Mouse (Mus musculus): ENCODE measurements at regions not wholly inside any gene's neighbourhood (a gene's known extent, or its start where the extent isn't known, plus 50 kb on each side); places are given as distances from the start of the nearest gene placed in this dataset.

GRCm38 (mm10) chr1:40993327-40993726 is 187.9 kb downstream of the Tmem182 start:
- H3K27ac ChIP-seq: no peak overlapping the region
- no peak for DNase-seq
- intact Hi-C loops (cut with DNase I): no loop called here
- TF ChIP-seq CTCF (IDR thresholded peaks at IDR 0.05) (no peak), POLR2A (IDR thresholded peaks at IDR 0.05; ENCODE audit: insufficient read depth, low read depth, low read length) (no peak), EP300 (IDR thresholded peaks at IDR 0.05; ENCODE audit: insufficient read depth, low read depth, low read length) (no peak)
- H3K4me3 ChIP-seq: no peak overlapping the region
- H3K79me2 ChIP-seq (replicated peaks; ENCODE audit: control insufficient read depth, insufficient read depth, low read length): no peaks in the 10 kb centered on the region
- 71% methylated on average over 4 of the region's 4 CpGs for WGBS
- H3K27me3 ChIP-seq (ENCODE audit: control insufficient read depth, insufficient read depth, low read length): no peaks in the 10 kb centered on the region
- no peak overlapping the region for H3K9ac ChIP-seq (ENCODE audit: low read depth, low read length)
- no peaks in the 10 kb centered on the region for H3K4me1 ChIP-seq (ENCODE audit: control insufficient read depth, insufficient read depth, low read length)
- no peaks in the 10 kb centered on the region for H3K36me3 ChIP-seq (ENCODE audit: control insufficient read depth, insufficient read depth, low read length)

GRCm38 (mm10) chr1:41001154-41001949 is 196.0 kb downstream of the Tmem182 start:
- intact Hi-C loops (cut with DNase I): no loop called here
- 58% methylated on average over 13 of the region's 13 CpGs for WGBS
- H3K9ac ChIP-seq (ENCODE audit: low read depth, low read length): no peak overlapping the region
- H3K79me2 ChIP-seq (replicated peaks; ENCODE audit: control insufficient read depth, insufficient read depth, low read length): no peaks in the 10 kb centered on the region
- H3K4me3 ChIP-seq: no peak overlapping the region
- no peaks in the 10 kb centered on the region for H3K27me3 ChIP-seq (ENCODE audit: control insufficient read depth, insufficient read depth, low read length)
- H3K36me3 ChIP-seq (ENCODE audit: control insufficient read depth, insufficient read depth, low read length): no peaks in the 10 kb centered on the region
- peak in 1 of 2 experiments; percentile 20 for DNase-seq
- H3K4me1 ChIP-seq (ENCODE audit: control insufficient read depth, insufficient read depth, low read length): no peaks in the 10 kb centered on the region
- no peak for TF ChIP-seq EP300 (IDR thresholded peaks at IDR 0.05; ENCODE audit: insufficient read depth, low read depth, low read length)
- peak; percentile 58 for TF ChIP-seq CTCF (IDR thresholded peaks at IDR 0.05)
- TF ChIP-seq POLR2A (IDR thresholded peaks at IDR 0.05; ENCODE audit: insufficient read depth, low read depth, low read length): no peak
- H3K27ac ChIP-seq: no peak overlapping the region

- no peaks in the 10 kb centered on the region for H3K27me3 ChIP-seq (ENCODE audit: control insufficient read depth, insufficient read depth, low read length)
- TF ChIP-seq POLR2A (IDR thresholded peaks at IDR 0.05; ENCODE audit: insufficient read depth, low read depth, low read length) (no peak), EP300 (IDR thresholded peaks at IDR 0.05; ENCODE audit: insufficient read depth, low read depth, low read length) (no peak), CTCF (IDR thresholded peaks at IDR 0.05) (no peak)
- DNase-seq: no peak
- no peak overlapping the region for H3K27ac ChIP-seq
- 69% methylated on average over 9 of the region's 9 CpGs for WGBS
- H3K9ac ChIP-seq (ENCODE audit: low read depth, low read length): no peak overlapping the region
- no peaks in the 10 kb centered on the region for H3K79me2 ChIP-seq (replicated peaks; ENCODE audit: control insufficient read depth, insufficient read depth, low read length)
- H3K4me1 ChIP-seq (ENCODE audit: control insufficient read depth, insufficient read depth, low read length): no peaks in the 10 kb centered on the region
- no peak overlapping the region for H3K4me3 ChIP-seq
- H3K36me3 ChIP-seq (ENCODE audit: control insufficient read depth, insufficient read depth, low read length): no peaks in the 10 kb centered on the region
- intact Hi-C loops (cut with DNase I): no loop called here
These were observed 196.6 kb downstream of the Tmem182 start for GRCm38 (mm10) chr1:41002006-41002405.

GRCm38 (mm10) chr1:41026943-41027342 is 221.5 kb downstream of the Tmem182 start:
- no peaks in the 10 kb centered on the region for H3K36me3 ChIP-seq (ENCODE audit: control insufficient read depth, insufficient read depth, low read length)
- no peaks in the 10 kb centered on the region for H3K79me2 ChIP-seq (replicated peaks; ENCODE audit: control insufficient read depth, insufficient read depth, low read length)
- no peak for DNase-seq
- intact Hi-C loops (cut with DNase I): no loop called here
- H3K4me1 ChIP-seq (ENCODE audit: control insufficient read depth, insufficient read depth, low read length): peaks cover 1% of the 10 kb centered on the region; the same call in 1 of the 2 replicates
- no peak overlapping the region for H3K4me3 ChIP-seq
- no peak overlapping the region for H3K27ac ChIP-seq
- WGBS: 75% methylated on average over 4 of the region's 4 CpGs
- TF ChIP-seq CTCF (IDR thresholded peaks at IDR 0.05) (no peak), EP300 (IDR thresholded peaks at IDR 0.05; ENCODE audit: insufficient read depth, low read depth, low read length) (no peak), POLR2A (IDR thresholded peaks at IDR 0.05; ENCODE audit: insufficient read depth, low read depth, low read length) (no peak)
- H3K27me3 ChIP-seq (ENCODE audit: control insufficient read depth, insufficient read depth, low read length): no peaks in the 10 kb centered on the region
- no peak overlapping the region for H3K9ac ChIP-seq (ENCODE audit: low read depth, low read length)

GRCm38 (mm10) chr1:41027540-41027978 is 222.2 kb downstream of the Tmem182 start:
- intact Hi-C loops (cut with DNase I): no loop called here
- peak; percentile 44 to 47 for DNase-seq

GRCm38 (mm10) chr1:41028021-41028420 is 222.6 kb downstream of the Tmem182 start:
- H3K4me3 ChIP-seq: no peak overlapping the region
- no peak overlapping the region for H3K27ac ChIP-seq
- no peaks in the 10 kb centered on the region for H3K79me2 ChIP-seq (replicated peaks; ENCODE audit: control insufficient read depth, insufficient read depth, low read length)
- H3K9ac ChIP-seq (ENCODE audit: low read depth, low read length): no peak overlapping the region
- no peak for DNase-seq
- no peaks in the 10 kb centered on the region for H3K27me3 ChIP-seq (ENCODE audit: control insufficient read depth, insufficient read depth, low read length)
- peaks cover 1% of the 10 kb centered on the region; the same call in 1 of the 2 replicates for H3K4me1 ChIP-seq (ENCODE audit: control insufficient read depth, insufficient read depth, low read length)
- WGBS: 71% methylated on average over 2 of the region's 2 CpGs
- intact Hi-C loops (cut with DNase I): no loop called here
- H3K36me3 ChIP-seq (ENCODE audit: control insufficient read depth, insufficient read depth, low read length): no peaks in the 10 kb centered on the region
- TF ChIP-seq CTCF (IDR thresholded peaks at IDR 0.05) (no peak), POLR2A (IDR thresholded peaks at IDR 0.05; ENCODE audit: insufficient read depth, low read depth, low read length) (no peak), EP300 (IDR thresholded peaks at IDR 0.05; ENCODE audit: insufficient read depth, low read depth, low read length) (no peak)

More at GRCm38 (mm10) chr1:41027540-41027978, 222.2 kb downstream of the Tmem182 start:
- H3K36me3 ChIP-seq (ENCODE audit: control insufficient read depth, insufficient read depth, low read length): no peaks in the 10 kb centered on the region
- no peak overlapping the region for H3K9ac ChIP-seq (ENCODE audit: low read depth, low read length)
- no peak overlapping the region for H3K4me3 ChIP-seq
- no peak overlapping the region for H3K27ac ChIP-seq
- H3K79me2 ChIP-seq (replicated peaks; ENCODE audit: control insufficient read depth, insufficient read depth, low read length): no peaks in the 10 kb centered on the region
- WGBS: 31% methylated on average over 4 of the region's 4 CpGs
- H3K4me1 ChIP-seq (ENCODE audit: control insufficient read depth, insufficient read depth, low read length): peaks cover 1% of the 10 kb centered on the region; the same call in 1 of the 2 replicates
- H3K27me3 ChIP-seq (ENCODE audit: control insufficient read depth, insufficient read depth, low read length): no peaks in the 10 kb centered on the region
- TF ChIP-seq POLR2A (IDR thresholded peaks at IDR 0.05; ENCODE audit: insufficient read depth, low read depth, low read length): no peak
- TF ChIP-seq EP300 (IDR thresholded peaks at IDR 0.05; ENCODE audit: insufficient read depth, low read depth, low read length): no peak
- no peak for TF ChIP-seq CTCF (IDR thresholded peaks at IDR 0.05)

Measured in heart, adult 2 months (tissue).